In the genomic region with DNA sequence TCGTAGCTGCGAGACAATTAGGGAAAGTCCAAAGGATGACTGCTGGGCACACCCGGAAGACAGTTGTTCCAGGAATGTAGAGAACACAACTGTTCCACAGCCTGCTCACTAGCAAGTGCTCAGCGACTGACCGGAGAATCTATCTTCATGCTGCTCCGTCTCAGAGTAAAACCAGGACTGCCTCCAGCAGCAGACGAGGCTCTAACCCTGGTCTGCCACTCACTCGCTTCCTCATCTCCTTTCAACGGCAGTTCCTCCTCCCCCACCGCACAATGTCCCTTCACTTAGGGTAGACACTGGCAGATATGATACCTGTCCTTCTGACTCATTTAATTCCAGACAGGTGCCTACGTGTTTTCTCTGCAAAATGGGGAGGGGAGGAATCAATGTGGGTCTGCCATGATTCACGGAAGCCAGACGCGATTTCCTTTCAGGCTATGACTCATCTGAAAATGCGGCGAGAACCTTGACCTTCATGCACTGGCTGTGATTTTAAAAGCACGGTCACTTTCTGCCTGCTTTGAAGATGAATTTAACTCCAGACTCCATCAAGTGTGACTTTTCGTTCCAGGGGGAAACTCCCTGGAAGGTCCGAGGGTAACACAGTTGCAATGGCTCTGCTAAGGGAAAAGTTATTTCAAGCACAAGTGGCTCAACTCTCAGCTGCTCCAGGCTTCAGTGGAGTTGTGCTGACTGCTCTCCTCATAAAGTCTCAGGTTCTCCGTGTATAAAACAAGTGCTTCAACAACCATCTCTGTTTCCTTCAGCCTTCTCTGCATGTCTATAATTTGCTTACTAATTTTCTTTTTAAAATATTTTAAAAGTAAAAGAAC, we compare ENCODE assay signal across 9 mouse cellular contexts.
DNase-seq lines count a peak whose midpoint lies in the region; ATAC-seq and TF ChIP-seq lines count a peak whose summit lies in the region.
"Had no signal": no experiment of that assay in that cellular context is flagged by ENCODE, and none has a peak within 500 bp of the region (broad histone marks: within the 10 kb centered on the region; RNA-seq: fewer than 3 reads in every experiment).

No protein-coding gene starts in this region.

- CTCF ChIA-PET in Patski (lab: Charles Lee): interaction anchor here (1.0 to 1.3 kb wide), 2 partner anchors 8 to 9 kb away, joined by 3 read pairs; no protein-coding TSS in a partner anchor

- H3K79me2 ChIP-seq in myocyte (ENCODE audit: control insufficient read depth, insufficient read depth): no peaks in the 10 kb centered on the region

- no peaks in the 10 kb centered on the region for H3K27me3 ChIP-seq in limb, embryonic 12.5 days
- no peaks in the 10 kb centered on the region for H3K27me3 ChIP-seq in limb, embryonic 10.5 days (ENCODE audit: low read depth, poor library complexity, severe bottlenecking)
- H3K27me3 ChIP-seq in Patski (no peaks in the 10 kb centered on the region), myocyte (ENCODE audit: control insufficient read depth, insufficient read depth, insufficient read length) (no peaks in the 10 kb centered on the region)
- H3K27me3 ChIP-seq in forebrain, postnatal 0 days (ENCODE audit: insufficient read depth, low read length): no peaks in the 10 kb centered on the region

- DNase-seq in limb, embryonic 10.5 days (ENCODE audit: low spot score): no peak
- DNase-seq in Patski (ENCODE audit: low read depth, low spot score): no peak
- DNase-seq in induced T-regulatory cell, adult 2 months (ENCODE audit: low read depth): peak; percentile 65
- no peak for DNase-seq in spleen, postnatal 10 days (ENCODE audit: low spot score in 2 of 2)
- DNase-seq in forebrain, postnatal 0 days: no peak
- no peak for DNase-seq in layer of hippocampus, postnatal 10 days (ENCODE audit: low spot score in 2 of 2)

- H3K9ac ChIP-seq in limb, embryonic 12.5 days (replicated peaks): no peak overlapping the region
- H3K9ac ChIP-seq in forebrain, postnatal 0 days: no peak overlapping the region

- no peaks in the 10 kb centered on the region; the same call in 1 of the 2 replicates for H3K4me1 ChIP-seq in limb, embryonic 12.5 days (replicated peaks)
- no peaks in the 10 kb centered on the region; the same call in 1 of the 2 replicates for H3K4me1 ChIP-seq in limb, embryonic 10.5 days
- no peaks in the 10 kb centered on the region for H3K4me1 ChIP-seq in forebrain, postnatal 0 days (ENCODE audit: insufficient read depth)

- no peak for TF ChIP-seq POLR2A in myocyte (IDR thresholded peaks at IDR 0.05; ENCODE audit: insufficient read length, low read depth)

- POLR2A ChIA-PET in Patski (lab: Charles Lee): no interaction called here

- no peak overlapping the region for H3K4me3 ChIP-seq in limb, embryonic 12.5 days (replicated peaks)
- no peak overlapping the region for H3K4me3 ChIP-seq in limb, embryonic 10.5 days
- peak overlapping the region; percentile 2 for H3K4me3 ChIP-seq in myocyte
- H3K4me3 ChIP-seq in forebrain, postnatal 0 days (ENCODE audit: low read depth, low read length): no peak overlapping the region
- H3K4me3 ChIP-seq: layer of hippocampus, adult 2 months had no signal

- TF ChIP-seq CTCF in Patski (IDR thresholded peaks at IDR 0.05): no peak
- no peak for TF ChIP-seq CTCF in forebrain, postnatal 0 days (IDR thresholded peaks at IDR 0.05; ENCODE audit: low read depth)

- no peaks in the 10 kb centered on the region for H3K9me3 ChIP-seq in limb, embryonic 12.5 days
- H3K9me3 ChIP-seq in limb, embryonic 10.5 days (replicated peaks): no peaks in the 10 kb centered on the region
- no peaks in the 10 kb centered on the region for H3K9me3 ChIP-seq in forebrain, postnatal 0 days (ENCODE audit: low read length)

- WGBS in limb, embryonic 12.5 days: 56% methylated on average over 20 of the region's 20 CpGs
- WGBS in limb, embryonic 10.5 days: 69% methylated on average over 20 of the region's 20 CpGs
- WGBS in forebrain, postnatal 0 days: 75% methylated on average over 20 of the region's 20 CpGs

- no peak for ATAC-seq in limb, embryonic 12.5 days (ENCODE audit: insufficient number of reproducible peaks, insufficient read depth, low FRiP score, low TSS enrichment, low read depth)
- peak; percentile 57 for ATAC-seq in Patski
- ATAC-seq in forebrain, postnatal 0 days: no peak

- no peak overlapping the region for H3K27ac ChIP-seq in limb, embryonic 12.5 days
- no peak overlapping the region for H3K27ac ChIP-seq in limb, embryonic 10.5 days
- no peak overlapping the region for H3K27ac ChIP-seq in forebrain, postnatal 0 days (ENCODE audit: low read depth, low read length)
- H3K27ac ChIP-seq: layer of hippocampus, adult 2 months had no signal

- peak overlapping the region; percentile 15; the same call in 1 of the 2 replicates for H3K4me2 ChIP-seq in limb, embryonic 12.5 days
- peak overlapping the region; percentile 87 for H3K4me2 ChIP-seq in myocyte (ENCODE audit: low read depth)
- no peak overlapping the region for H3K4me2 ChIP-seq in forebrain, postnatal 0 days (ENCODE audit: low read depth)

- H3K36me3 ChIP-seq in limb, embryonic 12.5 days: no peaks in the 10 kb centered on the region
- H3K36me3 ChIP-seq in limb, embryonic 10.5 days: no peaks in the 10 kb centered on the region
- H3K36me3 ChIP-seq in myocyte (ENCODE audit: control insufficient read depth, insufficient read depth): no peaks in the 10 kb centered on the region
- no peaks in the 10 kb centered on the region for H3K36me3 ChIP-seq in forebrain, postnatal 0 days (ENCODE audit: insufficient read depth)

- no peak overlapping the region for H3ac ChIP-seq in myocyte (ENCODE audit: control insufficient read depth, insufficient read length)

- in situ Hi-C loops in Patski (cut with MboI; ENCODE audit: low pct_unique_long_range_greater_than_20kb): loop anchor here (10.0 kb wide), 1 partner anchor 367 kb away; no protein-coding TSS in a partner anchor

TF ChIP-seq in myocyte, 11 proteins besides CTCF, POLR2A, EP300 and RAD21:
- TF ChIP-seq MYOG (IDR thresholded peaks at IDR 0.05; ENCODE audit: control insufficient read depth in 1 of 3, insufficient read depth in 1 of 3, insufficient read length in 2 of 3, low read depth in 2 of 3) (peak; percentile 39 to 91 (median 74)), MAX (IDR thresholded peaks at IDR 0.05; ENCODE audit: low read depth) (no peak), MYOD1 (IDR thresholded peaks at IDR 0.05; ENCODE audit: control insufficient read depth in 1 of 3, insufficient read length in 2 of 3, low read depth in 2 of 3) (peak in 2 of 3 experiments; percentile 67 to 82), CEBPB (IDR thresholded peaks at IDR 0.05; ENCODE audit: insufficient read depth, poor library complexity, severe bottlenecking) (no peak)
